Mouse (Mus musculus): Measurements from ENCODE around the gene Cd9. TPM values are rescaled to one million over a fixed set of nuclear protein-coding genes. Genes with fewer than 3 reads are reported as not detected.

Cd9 gene
- total RNA-seq, 2 experiments from 2014 or later = 56.6 to 57.5 TPM

- no peak for DNase-seq (ENCODE audit: extremely low spot score in 1 of 2, low spot score in 2 of 2)
- intact Hi-C loops (cut with DNase I) = loop anchor here (5.0 to 10.0 kb wide), 2 partner anchors 67 to 1049 kb away; partner anchors contain the start of gene Cd9
Measured at GRCm38 (mm10) chr6:125425205-125426090, 69.1 kb downstream of the Cd9 start.

- intact Hi-C loops (cut with DNase I) = loop anchor here (10.0 kb wide), 1 partner anchor 1051 kb away; no protein-coding TSS in a partner anchor
- no peak for DNase-seq (ENCODE audit: extremely low spot score in 1 of 2, low spot score in 2 of 2)
Measured at GRCm38 (mm10) chr6:125424156-125424555, 70.4 kb downstream of the Cd9 start.

GRCm38 (mm10) chr6:125423507-125423906, 71.1 kb downstream of the Cd9 start:
- no peak for DNase-seq (ENCODE audit: extremely low spot score in 1 of 2, low spot score in 2 of 2)
- intact Hi-C loops (cut with DNase I) = loop anchor here (10.0 kb wide), 1 partner anchor 1051 kb away; no protein-coding TSS in a partner anchor

- no peak for DNase-seq (ENCODE audit: extremely low spot score in 1 of 2, low spot score in 2 of 2)
- intact Hi-C loops (cut with DNase I) = loop anchor here (10.0 kb wide), 1 partner anchor 1052 kb away; no protein-coding TSS in a partner anchor
Measured at GRCm38 (mm10) chr6:125423099-125423498, 71.5 kb downstream of the Cd9 start.

- intact Hi-C loops (cut with DNase I) = loop anchor here (10.0 kb wide), 1 partner anchor 1053 kb away; no protein-coding TSS in a partner anchor
Measured at GRCm38 (mm10) chr6:125422051-125422822, 72.4 kb downstream of the Cd9 start.

GRCm38 (mm10) chr6:125420458-125421063, 74.0 kb downstream of the Cd9 start:
- DNase-seq (ENCODE audit: extremely low spot score in 1 of 2, low spot score in 2 of 2) = no peak
- intact Hi-C loops (cut with DNase I) = loop anchor here (10.0 kb wide), 1 partner anchor 1054 kb away; no protein-coding TSS in a partner anchor

More at GRCm38 (mm10) chr6:125422051-125422822, 72.4 kb downstream of the Cd9 start:
- peak in 1 of 2 experiments; percentile 76 for DNase-seq (ENCODE audit: extremely low spot score in 1 of 2, low spot score in 2 of 2)

GRCm38 (mm10) chr6:125418744-125419143, 75.8 kb downstream of the Cd9 start:
- peak; percentile 70 to 87 for DNase-seq (ENCODE audit: extremely low spot score in 1 of 2, low spot score in 2 of 2)
- intact Hi-C loops (cut with DNase I) = loop anchor here (2.0 kb wide), 1 partner anchor 182 kb away; no protein-coding TSS in a partner anchor

- DNase-seq (ENCODE audit: extremely low spot score in 1 of 2, low spot score in 2 of 2) = no peak
- intact Hi-C loops (cut with DNase I) = no loop called here
Measured at GRCm38 (mm10) chr6:125413326-125413725, 81.3 kb downstream of the Cd9 start.

- no peak for DNase-seq (ENCODE audit: extremely low spot score in 1 of 2, low spot score in 2 of 2)
- intact Hi-C loops (cut with DNase I) = no loop called here
Measured at GRCm38 (mm10) chr6:125411661-125412060, 82.9 kb downstream of the Cd9 start.

GRCm38 (mm10) chr6:125410995-125411547, 83.5 kb downstream of the Cd9 start:
- no peak for DNase-seq (ENCODE audit: extremely low spot score in 1 of 2, low spot score in 2 of 2)
- intact Hi-C loops (cut with DNase I) = no loop called here

- DNase-seq (ENCODE audit: extremely low spot score in 1 of 2, low spot score in 2 of 2) = no peak
- intact Hi-C loops (cut with DNase I) = no loop called here
Measured at GRCm38 (mm10) chr6:125410551-125410950, 84.0 kb downstream of the Cd9 start.

Other genes with a start within 250 kb of the Cd9 start
- gene Tuba3a, start 208.7 kb downstream of the Cd9 start, total RNA-seq (2021) = not detected
- gene Ltbr, start 180.9 kb downstream of the Cd9 start, total RNA-seq (2021) = 1 to 10 TPM; 9.4 to 9.7 TPM
- 1 to 10 TPM; 2.0 to 2.3 TPM for gene Scnn1a, start 174.1 kb downstream of the Cd9 start, total RNA-seq (2021)
- gene Tnfrsf1a, start 145.4 kb downstream of the Cd9 start, total RNA-seq (2021) = 10 to 100 TPM in 1 of 2 experiments, 1 to 10 TPM in 1; 9.4 to 11.8 TPM
- under 1 TPM; 0.14 to 0.24 TPM for gene Plekhg6, start 114.0 kb downstream of the Cd9 start, total RNA-seq (2021)
- gene Vwf, start 52.0 kb upstream of the Cd9 start, total RNA-seq (2021) = 10 to 100 TPM; 23.4 to 28.2 TPM
- 1 to 10 TPM; 2.0 to 2.9 TPM for gene Ano2, start 195.6 kb upstream of the Cd9 start, total RNA-seq (2021)

All from left cerebral cortex, postnatal 10 days (tissue).